Mouse (Mus musculus) spleen, embryonic (tissue): ENCODE results near the gene Myl7.

Experiments used
- CTCF ChIA-PET: fragments of 350-600 bp; sonication (Branson Sonifier 250); formaldehyde crosslinking; loops from one replicate; lab custom pipeline; 2022; lab: Charles Lee

The Myl7 gene

GRCm38 (mm10) chr11:5904357-5904756, 5.8 kb upstream of the Myl7 start:
- CTCF ChIA-PET = no interaction called here

- CTCF ChIA-PET = no interaction called here
Observed at GRCm38 (mm10) chr11:5903844-5904243, 5.3 kb upstream of the Myl7 start.

- CTCF ChIA-PET = no interaction called here
Observed at GRCm38 (mm10) chr11:5902390-5902789, 3.8 kb upstream of the Myl7 start.

- CTCF ChIA-PET = no interaction called here
Observed at GRCm38 (mm10) chr11:5901950-5902349, 3.4 kb upstream of the Myl7 start.

- CTCF ChIA-PET = no interaction called here
Observed at GRCm38 (mm10) chr11:5901320-5901719, 2.7 kb upstream of the Myl7 start.

- CTCF ChIA-PET = no interaction called here
Observed at GRCm38 (mm10) chr11:5899286-5899685, 704 bp upstream of the Myl7 start.

- CTCF ChIA-PET = no interaction called here
Observed at GRCm38 (mm10) chr11:5897839-5898238, 743 bp downstream of the Myl7 start.

- CTCF ChIA-PET = no interaction called here
Observed at GRCm38 (mm10) chr11:5897230-5897629, 1.4 kb downstream of the Myl7 start.

- CTCF ChIA-PET = interaction anchor here (0.6 kb wide), 1 partner anchor 95 kb away, joined by 3 read pairs; no protein-coding TSS in a partner anchor
Observed at GRCm38 (mm10) chr11:5893807-5894206, 4.8 kb downstream of the Myl7 start.

GRCm38 (mm10) chr11:5892810-5893368, 5.7 kb downstream of the Myl7 start:
- CTCF ChIA-PET = no interaction called here

- CTCF ChIA-PET = interaction anchor here (0.8 kb wide), 1 partner anchor 29 kb away, joined by 3 read pairs; no protein-coding TSS in a partner anchor
Observed at GRCm38 (mm10) chr11:5892151-5892591, 6.4 kb downstream of the Myl7 start.

GRCm38 (mm10) chr11:5888563-5888962, 10.0 kb downstream of the Myl7 start:
- CTCF ChIA-PET = interaction anchor here (0.7 kb wide), 1 partner anchor 1192 kb away, joined by 10 read pairs; no protein-coding TSS in a partner anchor

- CTCF ChIA-PET = no interaction called here
Observed at GRCm38 (mm10) chr11:5887250-5887649, 11.3 kb downstream of the Myl7 start.

- CTCF ChIA-PET = interaction anchor here (0.6 kb wide), 1 partner anchor 20 kb away, joined by 4 read pairs; no protein-coding TSS in a partner anchor
Observed at GRCm38 (mm10) chr11:5886187-5886586, 12.4 kb downstream of the Myl7 start.

GRCm38 (mm10) chr11:5882518-5882917, 16.1 kb downstream of the Myl7 start:
- CTCF ChIA-PET = interaction anchor here (0.5 to 0.6 kb wide), 2 partner anchors 360 to 480 kb away, joined by 3 to 4 read pairs; no protein-coding TSS in a partner anchor

- CTCF ChIA-PET = interaction anchor here (0.7 kb wide), 2 partner anchors 29 to 1327 kb away, joined by 3 read pairs; no protein-coding TSS in a partner anchor
Observed at GRCm38 (mm10) chr11:5879905-5880304, 18.7 kb downstream of the Myl7 start.

- CTCF ChIA-PET = no interaction called here
Observed at GRCm38 (mm10) chr11:5878661-5879060, 19.9 kb downstream of the Myl7 start.

- CTCF ChIA-PET = no interaction called here
Observed at GRCm38 (mm10) chr11:5877921-5878526, 20.6 kb downstream of the Myl7 start, which contains the start of gene Pold2. TSS of gene Pold2 (minus strand) at chr11:5878292.

GRCm38 (mm10) chr11:5877421-5877820, 21.2 kb downstream of the Myl7 start:
- CTCF ChIA-PET = no interaction called here

GRCm38 (mm10) chr11:5873192-5873591, 25.4 kb downstream of the Myl7 start:
- CTCF ChIA-PET = no interaction called here

- CTCF ChIA-PET = no interaction called here
Observed at GRCm38 (mm10) chr11:5872707-5873106, 25.9 kb downstream of the Myl7 start.

- CTCF ChIA-PET = no interaction called here
Observed at GRCm38 (mm10) chr11:5870069-5870468, 28.5 kb downstream of the Myl7 start.

GRCm38 (mm10) chr11:5869331-5869730, 29.3 kb downstream of the Myl7 start:
- CTCF ChIA-PET = no interaction called here
